Mouse (Mus musculus) thymus, adult 2 months (tissue): ENCODE results near the gene Rbfox2.

Source experiments
- CTCF ChIP-seq: fragments of 200-500 bp; IDR thresholded peaks from 2 replicates; pipeline ENCODE4 v1.5.1; 2012; ENCODE audit warnings: mild to moderate bottlenecking, control low read depth, low read length, moderate library complexity, borderline replicate concordance; ENCODE audit not compliant: control insufficient read depth, poor library complexity, insufficient read depth; ENCODE audit errors: extremely low read depth
- POLR2A ChIP-seq: fragments of 200-500 bp; IDR thresholded peaks from 2 replicates; pipeline ENCODE4 v1.6.1; 2012; ENCODE audit warnings: mild to moderate bottlenecking, low read length, control low read depth, moderate library complexity; ENCODE audit not compliant: control insufficient read depth, poor library complexity, insufficient read depth; ENCODE audit errors: extremely low read depth

DNA sequence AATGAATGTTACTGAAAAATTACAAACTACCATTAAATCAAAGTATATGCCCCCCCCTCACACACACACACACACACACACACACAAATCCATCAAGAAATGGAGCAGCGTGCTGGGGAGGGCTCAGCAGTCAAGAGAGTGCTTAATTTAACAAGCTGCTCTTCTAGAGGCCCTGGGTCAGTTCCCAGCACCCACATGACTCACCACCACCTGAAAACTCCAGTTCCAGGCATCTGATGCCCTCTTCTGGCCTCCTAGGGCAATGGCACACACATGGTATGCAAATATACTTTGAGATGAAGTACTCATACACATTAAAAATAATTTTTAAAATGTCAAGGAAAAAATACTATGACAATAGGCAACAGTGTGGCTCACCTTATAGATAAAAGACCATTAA lies 120.7 kb downstream of the Rbfox2 start:
- TF ChIP-seq CTCF, result no peak
- TF ChIP-seq POLR2A, result no peak
